Mouse (Mus musculus) urinary bladder, adult 18-20 months (tissue): ENCODE measurements at regions not wholly inside any gene's neighbourhood (a gene's known extent, or its start where the extent isn't known, plus 50 kb on each side); places are given as distances from the start of the nearest gene placed in this dataset.
"Not testable (repeated sequence)": the region's sequence is repeated elsewhere in the genome, so short reads cannot be mapped to it uniquely, and the experiment has no call there.

Experiments
- DNase-seq, 2 experiments: peaks; one replicate each; pipeline ENCODE4 v3.0.0; 2022; ENCODE audit warnings: low spot score in 2 of 2, mixed read lengths in 2 of 2

DNA sequence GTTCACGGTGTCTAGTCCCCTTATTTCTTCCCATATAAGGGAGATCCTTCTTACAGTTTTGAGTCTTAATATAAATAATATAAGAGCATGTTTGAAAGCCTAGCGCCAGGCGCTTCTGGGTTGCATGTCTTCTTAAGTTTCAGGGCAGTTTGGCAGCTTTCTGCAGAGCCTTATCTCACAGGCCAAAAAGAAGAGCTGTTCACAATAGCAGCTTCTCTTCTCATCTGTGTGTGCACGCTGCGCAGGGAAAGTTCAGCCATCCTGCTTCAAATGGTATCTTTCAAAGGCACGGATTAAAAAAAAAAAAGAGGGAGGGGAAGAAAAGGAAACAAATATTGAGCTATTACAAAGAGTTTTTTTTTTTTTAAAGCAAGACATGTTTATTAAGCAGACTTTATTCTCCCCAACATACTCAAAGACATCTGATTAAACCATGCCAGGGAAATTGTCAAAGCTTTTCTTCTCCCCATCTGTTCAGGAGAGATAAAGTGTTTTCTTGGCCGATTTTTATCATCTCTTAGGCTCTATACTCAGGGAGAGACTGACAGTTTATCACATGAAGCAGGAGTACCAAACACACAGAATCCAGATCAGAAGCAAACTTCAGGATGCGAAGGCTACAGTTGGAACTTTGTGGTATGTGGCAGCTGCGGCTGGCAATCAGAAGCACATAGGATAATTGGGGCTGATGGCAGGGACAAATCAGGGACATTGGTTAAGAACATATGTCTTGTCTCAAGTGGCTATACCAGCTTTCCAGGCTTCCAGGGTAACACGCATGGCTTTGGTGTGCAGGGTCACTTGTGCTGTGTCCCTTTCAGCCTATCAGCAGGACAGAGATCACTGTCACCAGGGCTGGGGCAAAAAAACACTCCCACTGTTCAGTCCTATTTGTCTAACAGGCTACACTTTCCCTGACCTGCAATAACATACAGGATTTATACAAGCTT lies 206.9 kb upstream of the Pfkp start:
- DNase-seq, result no peak

DNA sequence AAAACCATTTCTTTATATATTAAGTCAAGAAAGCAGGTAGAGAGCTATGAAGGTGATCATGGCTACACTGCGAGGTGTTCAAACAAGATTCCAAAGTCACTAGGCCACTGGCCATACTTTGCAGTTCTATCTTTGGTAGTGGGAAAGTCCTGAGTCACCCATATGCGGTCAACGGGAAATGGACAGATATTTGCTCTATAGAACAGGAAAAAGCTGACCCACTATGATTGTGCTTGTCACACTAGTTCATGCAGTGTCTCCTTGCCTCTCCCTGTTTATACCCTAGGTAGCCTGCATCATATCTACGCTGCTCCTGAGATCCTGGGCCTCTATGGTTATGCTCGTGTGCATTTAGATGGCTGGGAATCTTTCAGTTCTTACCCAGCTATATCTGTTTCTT lies 188.9 kb upstream of the Pfkp start:
- no peak for DNase-seq

DNA sequence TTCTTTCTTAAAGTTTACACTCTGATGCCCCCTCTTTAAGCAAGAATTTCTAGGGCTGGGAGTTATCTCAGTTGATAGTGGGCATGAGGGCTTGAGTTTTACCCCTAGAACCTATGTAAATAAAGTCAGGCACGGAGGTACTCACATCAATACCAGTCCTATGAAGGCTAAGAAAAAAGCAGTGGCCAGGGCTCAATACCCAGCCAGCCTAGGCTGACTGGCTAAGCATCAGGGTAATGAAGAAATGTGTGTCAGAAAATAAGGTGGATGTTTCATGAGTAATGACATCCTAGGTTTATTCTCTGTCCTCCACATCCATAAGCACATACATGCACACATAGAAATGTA lies 188.5 kb upstream of the Pfkp start:
- DNase-seq, result no peak

DNA sequence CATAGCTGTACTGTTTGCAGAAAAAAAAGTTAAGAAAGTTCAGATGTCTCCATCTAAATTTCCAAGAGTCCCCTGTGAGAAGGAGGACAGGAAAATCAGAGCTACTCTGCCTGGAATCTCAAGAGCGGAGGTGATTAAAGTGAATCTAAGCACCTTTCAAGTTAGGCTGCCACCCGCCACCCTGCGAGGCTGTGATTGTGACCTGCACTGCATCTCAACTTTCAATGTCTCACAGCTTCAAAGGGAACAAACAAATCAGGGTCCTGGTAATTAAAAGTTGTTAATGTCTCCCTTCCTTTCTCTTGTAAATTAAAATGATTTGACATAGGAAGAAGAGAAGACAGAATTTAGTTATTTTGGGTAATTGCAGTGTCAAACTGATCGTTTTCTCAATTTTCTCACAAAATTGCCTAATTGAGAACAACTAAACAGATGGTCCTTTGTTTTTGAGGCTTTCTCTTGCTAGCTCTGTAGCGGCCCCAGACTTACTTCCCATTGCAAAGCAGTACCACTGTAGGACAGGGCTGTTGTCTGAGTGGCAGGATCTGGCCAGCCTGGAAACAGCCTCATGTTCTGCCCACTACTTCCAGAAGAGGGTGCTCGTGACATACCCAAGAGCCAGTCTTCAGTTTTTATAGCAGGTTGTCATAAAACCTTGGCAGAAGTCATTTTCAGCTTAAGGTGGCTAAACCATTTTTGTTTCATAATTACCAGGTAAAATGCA lies 187.9 kb upstream of the Pfkp start:
- peak; percentile 2 to 34 for DNase-seq

GRCm38 (mm10) chr13:6829882-6830281 lies 181.3 kb upstream of the Pfkp start:
- DNase-seq, result no peak

GRCm38 (mm10) chr13:6829346-6829745 lies 180.8 kb upstream of the Pfkp start:
- no peak for DNase-seq

DNA sequence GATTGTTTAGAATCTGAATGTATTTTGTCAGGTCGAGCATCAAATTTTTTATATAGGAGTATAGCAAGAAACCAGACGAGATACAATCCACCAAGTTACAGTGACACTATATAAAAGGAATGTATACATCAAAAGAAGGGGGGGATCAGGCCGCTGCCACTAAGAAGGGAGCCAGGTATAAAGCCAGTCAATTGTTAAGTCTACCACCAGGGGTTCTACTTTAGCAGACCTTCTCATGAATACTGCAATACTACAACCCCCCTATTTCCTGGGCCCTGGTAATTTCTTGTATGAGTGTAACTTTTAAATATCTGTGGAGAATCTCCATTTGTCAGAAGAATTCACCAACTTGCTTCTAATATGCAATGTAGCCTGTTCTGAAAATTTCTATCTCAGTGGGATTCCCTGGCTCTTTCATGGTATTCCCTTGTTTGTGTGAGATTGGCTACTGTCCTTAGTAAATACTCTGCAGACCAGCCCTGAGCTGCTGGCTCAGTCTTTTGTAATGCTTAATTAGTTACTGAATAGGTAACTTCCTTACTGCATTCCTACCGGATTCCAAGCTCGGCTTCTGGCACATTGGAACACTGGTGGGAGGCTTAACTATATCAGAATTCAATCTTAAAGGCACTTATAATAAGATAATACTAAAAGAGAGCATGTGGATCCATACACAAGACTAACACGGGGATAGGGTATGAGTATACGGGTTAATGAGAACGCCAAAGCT lies 180.2 kb upstream of the Pfkp start:
- not testable (repeated sequence) for DNase-seq

GRCm38 (mm10) chr13:6802243-6803157 lies 153.9 kb upstream of the Pfkp start:
- no peak for DNase-seq

GRCm38 (mm10) chr13:6767936-6768588 lies 119.5 kb upstream of the Pfkp start:
- DNase-seq, result no peak

DNA sequence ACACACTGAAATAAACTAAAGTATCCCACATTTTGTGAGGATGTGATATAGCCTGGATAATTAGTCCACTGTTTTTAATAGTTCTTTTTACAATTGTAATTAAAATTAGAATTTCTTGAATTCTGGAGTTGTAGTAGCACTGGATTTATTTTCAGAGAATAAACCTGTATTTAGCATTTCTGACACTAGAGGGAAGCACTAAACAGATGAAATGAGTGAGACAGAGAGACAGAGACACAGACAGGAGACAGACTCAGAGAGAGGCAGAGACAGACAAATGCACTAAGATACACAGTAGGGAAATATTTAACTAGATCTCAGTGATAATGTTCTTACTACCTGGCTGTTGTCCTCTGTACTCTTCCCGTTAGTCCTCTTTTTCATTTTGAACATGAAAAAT lies 108.6 kb upstream of the Pfkp start:
- no peak for DNase-seq

DNA sequence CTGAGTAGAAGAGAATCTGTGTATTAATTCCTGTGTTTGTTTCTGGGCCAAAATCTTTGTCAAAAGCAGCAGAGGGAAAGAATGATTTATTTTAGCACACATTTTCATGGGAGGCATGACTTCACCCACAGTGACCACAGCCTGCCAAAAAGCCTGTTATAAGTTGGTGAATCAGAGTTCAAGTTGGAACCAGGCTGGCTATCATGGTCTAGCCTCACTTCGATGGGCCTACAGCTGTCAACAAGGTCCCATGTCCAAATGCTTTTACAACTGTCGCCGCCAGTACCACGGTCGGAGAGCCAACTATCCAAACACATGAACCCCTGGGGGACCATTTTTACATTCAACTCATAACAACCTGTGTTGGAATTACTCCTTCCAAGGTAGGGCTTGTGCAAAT lies 103.0 kb upstream of the Pfkp start:
- no peak for DNase-seq

- DNase-seq, result no peak
Observed at GRCm38 (mm10) chr13:6751149-6751548, 102.6 kb upstream of the Pfkp start.

DNA sequence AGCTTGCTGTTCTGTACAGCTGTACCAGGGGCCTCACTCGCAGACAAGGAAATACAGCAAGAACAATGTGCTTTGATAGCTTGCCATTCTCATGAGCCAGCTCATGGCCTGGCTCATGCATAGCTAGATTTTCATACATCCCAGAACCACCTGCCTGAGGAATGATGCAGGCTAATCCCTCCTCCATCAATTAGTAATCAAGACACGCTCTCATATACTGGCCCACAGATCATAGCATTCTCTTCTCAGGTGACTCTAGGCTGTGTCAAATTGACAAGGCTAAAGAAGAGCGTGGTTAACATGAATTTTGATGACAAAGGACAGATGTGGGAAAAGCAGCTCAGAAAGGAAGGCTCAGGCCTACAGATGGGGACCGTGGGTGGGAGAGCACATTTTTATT lies 93.3 kb upstream of the Pfkp start:
- no peak for DNase-seq

DNA sequence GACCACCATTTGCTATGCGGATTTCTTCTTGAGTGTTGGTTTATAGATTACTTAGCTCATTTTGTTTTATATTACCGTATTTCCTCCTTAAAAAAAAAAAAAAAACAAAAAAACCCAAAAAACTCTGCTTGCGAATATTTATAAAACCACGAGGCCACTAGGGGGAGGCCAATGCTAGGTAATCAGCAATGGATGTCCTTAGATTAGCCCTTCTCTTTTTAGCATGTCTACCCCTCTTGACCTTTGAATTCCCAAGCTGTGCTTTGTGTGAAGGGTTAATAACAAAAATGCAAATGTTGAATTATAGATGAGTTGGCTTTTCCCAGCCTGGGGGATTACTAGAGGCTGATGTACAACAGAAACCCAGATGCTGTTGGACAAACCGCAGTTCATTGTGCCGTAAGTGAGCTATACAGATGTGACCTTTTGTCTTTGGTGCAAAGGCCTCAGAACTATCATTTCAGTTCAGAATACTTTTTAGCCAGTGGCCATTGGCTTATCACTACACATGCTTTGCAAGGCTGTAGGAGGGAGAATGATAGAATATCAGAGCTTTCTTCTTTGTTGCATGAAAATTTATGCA lies 88.5 kb upstream of the Pfkp start:
- DNase-seq, result no peak
